Mouse (Mus musculus) liver, adult (tissue): ENCODE measurements around the gene Galnt2.

Experiments
- GATA4 ChIP-seq: IDR thresholded peaks from 2 replicates; pipeline ENCODE4 v1.6.1; 2014; ENCODE audit warnings: mild to moderate bottlenecking, low read length; ENCODE audit not compliant: insufficient replicate concordance

The Galnt2 gene

GRCm38 (mm10) chr8:124343151-124343550, 112.0 kb downstream of the Galnt2 start:
- TF ChIP-seq GATA4: no peak

- TF ChIP-seq GATA4: no peak
These were observed 112.8 kb downstream of the Galnt2 start for GRCm38 (mm10) chr8:124343991-124344390.

DNA sequence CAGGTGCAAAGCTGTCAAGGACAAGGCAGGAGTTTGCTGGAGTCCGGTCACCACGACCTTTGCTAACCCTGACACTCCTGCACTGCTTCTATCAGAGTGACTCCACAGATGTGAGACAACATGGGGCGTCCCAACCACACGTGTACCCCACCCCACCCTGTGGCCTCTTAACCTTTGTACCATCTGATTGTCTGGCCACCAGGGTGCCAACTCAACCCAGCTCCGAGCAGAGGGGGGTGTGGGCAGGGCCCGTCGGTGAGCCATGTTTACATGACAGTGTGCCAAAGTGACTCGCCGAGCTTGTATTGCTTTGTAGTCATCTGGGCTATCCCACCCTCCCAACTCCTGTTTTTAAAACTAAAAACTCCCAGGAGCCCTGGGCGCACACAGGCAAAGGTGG, 113.9 kb downstream of the Galnt2 start:
- TF ChIP-seq GATA4: no peak

DNA sequence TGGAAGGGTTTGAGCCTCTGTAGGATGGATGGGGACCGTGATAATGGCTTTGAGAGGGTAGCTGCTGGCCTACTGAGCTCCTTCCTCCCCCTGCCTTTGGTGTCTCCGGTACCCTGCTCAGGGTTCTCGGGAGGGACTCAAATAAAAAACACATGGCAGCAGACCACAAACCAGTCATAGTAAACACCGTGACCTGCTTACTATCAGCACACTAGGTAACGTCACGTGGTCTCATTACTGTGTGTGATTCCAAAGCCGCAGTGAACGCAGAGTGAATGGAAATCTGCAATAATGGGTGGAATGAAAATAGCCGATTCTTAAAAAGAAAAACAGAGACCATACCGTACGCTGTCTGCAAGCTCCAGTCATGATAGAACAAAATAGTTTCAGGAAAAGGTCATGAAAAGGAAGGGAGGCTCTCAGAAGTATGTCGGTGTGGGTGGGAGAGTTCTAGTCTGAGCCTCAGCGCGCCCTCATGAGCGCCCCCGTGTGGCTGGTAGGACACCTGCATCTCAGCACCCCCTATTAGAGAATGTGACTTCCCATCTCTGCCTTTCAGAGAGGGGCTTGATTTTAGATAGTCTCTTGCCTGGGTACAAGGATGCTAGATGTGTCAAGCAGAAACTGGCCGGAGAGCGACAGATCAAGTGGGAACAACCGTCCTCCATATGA, 115.8 kb downstream of the Galnt2 start:
- TF ChIP-seq GATA4: no peak

- TF ChIP-seq GATA4: no peak
These were observed 116.9 kb downstream of the Galnt2 start for GRCm38 (mm10) chr8:124348087-124348486.

DNA sequence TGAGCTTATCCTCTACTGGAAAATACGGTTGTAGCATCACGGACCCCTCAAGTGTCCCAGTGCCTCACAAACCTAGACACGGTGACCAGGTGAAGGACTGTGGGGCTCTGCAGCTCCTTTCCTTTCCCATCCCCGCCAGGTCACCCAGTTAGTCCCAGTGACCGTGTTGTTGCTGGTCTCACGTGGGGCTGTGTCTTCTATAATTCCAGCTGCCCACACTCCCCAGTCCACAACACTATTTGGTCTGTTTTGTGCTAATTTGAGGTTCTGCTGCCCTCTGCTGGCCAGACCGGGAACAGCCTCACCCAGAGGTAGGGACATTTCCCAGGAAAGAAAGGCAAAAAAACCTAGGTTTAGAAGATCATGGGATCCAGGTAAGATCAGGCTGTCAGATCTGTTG, 118.5 kb downstream of the Galnt2 start:
- TF ChIP-seq GATA4: no peak

DNA sequence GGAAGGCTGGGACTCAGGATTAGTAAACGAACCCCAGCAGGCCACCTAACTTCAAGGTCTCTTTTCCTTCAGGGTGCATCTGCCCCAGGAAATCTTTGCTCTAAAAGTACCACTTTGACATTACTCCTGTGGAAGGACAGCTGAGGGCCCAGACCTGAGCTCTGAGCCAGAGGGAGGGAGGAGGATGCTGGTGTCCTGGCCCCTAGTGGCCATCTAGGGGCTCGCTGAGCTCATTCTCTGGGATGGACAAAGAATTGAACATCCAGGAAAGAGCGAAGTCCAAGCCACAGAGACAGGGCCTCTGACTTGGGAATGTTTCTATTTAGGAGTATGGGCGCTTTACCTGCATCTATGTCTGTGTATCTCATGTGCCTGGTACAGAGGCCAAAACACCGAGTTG, 120.4 kb downstream of the Galnt2 start:
- TF ChIP-seq GATA4: no peak

- TF ChIP-seq GATA4: no peak
These were observed 129.7 kb downstream of the Galnt2 start for GRCm38 (mm10) chr8:124360911-124361310.

- TF ChIP-seq GATA4: no peak
These were observed 130.7 kb downstream of the Galnt2 start for GRCm38 (mm10) chr8:124361773-124362427.

DNA sequence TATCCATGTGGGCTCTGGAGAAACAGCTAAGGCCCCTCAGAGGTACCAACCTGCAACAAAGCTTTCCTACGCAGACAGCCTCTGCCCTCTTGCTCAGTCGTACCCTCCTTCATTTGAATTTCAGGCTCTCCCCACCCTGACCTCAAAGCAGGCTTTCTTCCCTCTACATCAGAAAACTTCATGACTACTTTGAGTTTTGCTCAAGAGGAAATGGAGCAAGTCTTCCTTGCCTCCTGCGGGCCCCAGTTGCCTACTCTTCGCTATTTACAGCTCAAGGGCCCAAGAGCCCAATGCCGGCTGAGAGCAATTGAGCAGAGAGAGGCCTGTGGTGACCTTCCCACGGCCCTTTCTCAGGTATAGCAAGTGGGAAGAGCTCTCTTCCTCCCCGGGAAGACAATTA, 131.4 kb downstream of the Galnt2 start:
- TF ChIP-seq GATA4: no peak

- no peak for TF ChIP-seq GATA4
These were observed 132.1 kb downstream of the Galnt2 start for GRCm38 (mm10) chr8:124363337-124363736.

DNA sequence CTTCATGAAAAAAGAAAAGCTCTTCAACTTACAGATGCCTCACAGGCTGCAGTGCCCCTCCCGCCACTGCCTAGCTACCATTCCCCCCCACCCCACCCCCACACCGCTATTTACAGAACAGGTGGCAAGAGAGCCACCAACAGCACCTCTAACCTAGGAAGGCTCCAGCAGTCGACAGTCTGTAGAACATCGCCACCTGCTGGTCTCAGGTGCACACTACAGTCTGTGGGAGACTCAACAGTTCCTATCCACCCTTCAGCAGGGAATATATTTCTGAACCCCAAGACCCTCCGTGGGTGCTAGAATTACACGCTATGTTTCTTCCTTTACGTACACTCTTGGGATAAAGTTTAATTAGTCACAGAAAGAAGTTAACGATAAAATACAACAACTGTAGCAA, 137.0 kb downstream of the Galnt2 start:
- TF ChIP-seq GATA4: no peak

- no peak for TF ChIP-seq GATA4
These were observed 139.4 kb downstream of the Galnt2 start for GRCm38 (mm10) chr8:124370422-124371183.

DNA sequence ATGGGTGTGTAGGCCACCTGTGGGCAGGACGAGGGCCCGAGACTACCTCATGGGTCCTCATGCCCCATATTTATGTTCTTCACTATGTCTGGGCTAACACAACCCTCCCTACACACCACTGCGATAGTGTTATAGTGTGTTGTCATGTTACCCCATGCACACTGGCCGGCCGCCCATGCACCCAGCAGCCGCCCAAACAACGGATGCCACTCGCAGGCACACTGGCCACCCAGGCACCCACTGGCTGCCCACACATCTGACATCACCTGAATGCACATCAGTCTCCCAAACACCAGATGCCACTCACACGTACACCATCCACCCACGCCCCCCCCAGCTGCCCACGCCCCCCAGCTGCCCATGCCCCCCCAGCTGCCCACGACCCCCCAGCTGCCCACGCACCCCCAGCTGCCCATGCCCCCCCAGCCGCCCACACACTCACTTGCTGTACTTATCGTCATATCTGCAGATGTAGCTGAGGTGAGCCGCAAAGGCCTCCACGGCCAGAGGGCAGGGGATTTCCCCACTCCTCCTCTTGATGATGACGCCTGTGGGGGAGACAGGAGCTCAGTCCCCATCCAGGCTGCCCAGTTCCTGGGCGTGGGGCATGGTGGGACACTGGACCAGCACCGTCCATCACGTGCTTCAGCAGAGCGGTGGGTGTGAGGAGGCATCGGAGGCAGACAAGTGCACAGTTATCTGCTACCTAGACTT, 140.4 kb downstream of the Galnt2 start:
- no peak for TF ChIP-seq GATA4

DNA sequence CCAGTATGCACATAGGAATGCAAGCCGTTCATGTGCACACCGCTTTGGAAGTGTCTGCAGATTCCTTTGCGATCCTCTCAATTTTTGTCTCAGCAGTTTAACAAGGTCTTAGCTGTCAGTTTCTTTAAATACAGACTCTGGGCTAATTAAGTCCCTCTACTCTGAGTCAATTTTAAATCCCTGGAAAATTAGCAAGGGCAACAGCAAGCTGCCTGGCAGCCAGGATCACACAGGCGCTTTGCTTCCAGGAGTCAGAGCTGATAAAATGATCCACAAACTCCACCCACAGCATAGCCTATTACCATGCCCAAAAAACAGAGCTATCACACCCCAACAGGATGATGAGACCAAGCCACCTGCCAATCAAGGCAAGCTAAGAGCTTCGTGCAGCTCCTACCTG, 142.6 kb downstream of the Galnt2 start:
- TF ChIP-seq GATA4: no peak

- TF ChIP-seq GATA4: no peak
These were observed 144.0 kb downstream of the Galnt2 start for GRCm38 (mm10) chr8:124375168-124375567.

DNA sequence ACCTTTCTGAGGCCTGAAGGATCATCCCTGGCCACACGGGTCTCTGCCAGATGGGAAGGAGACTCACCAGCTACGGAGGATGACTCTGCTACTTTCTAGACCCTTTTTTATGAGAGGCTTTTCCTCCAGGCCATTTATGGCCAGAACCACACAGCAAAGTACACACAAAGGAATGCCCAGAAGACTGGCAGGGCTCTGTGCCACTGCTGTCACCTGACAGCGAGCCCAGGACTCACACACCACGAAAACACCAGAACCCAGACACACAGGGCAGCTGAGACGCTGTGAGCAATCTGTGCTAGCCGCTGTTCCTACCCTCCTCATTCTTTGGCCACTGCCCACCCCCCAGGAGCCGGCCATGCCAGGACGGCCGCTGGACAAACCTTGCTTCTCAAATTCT, 144.5 kb downstream of the Galnt2 start:
- TF ChIP-seq GATA4: no peak
